Comparison of ENCODE assay signal across 10 mouse cellular contexts in genomic region chr8:121474898-121475284, GRCm38 (mm10).
DNase-seq lines count a peak whose midpoint lies in the region; ATAC-seq and TF ChIP-seq lines count a peak whose summit lies in the region.
"Had no signal": no experiment of that assay in that cellular context is flagged by ENCODE, and none has a peak within 500 bp of the region (broad histone marks: within the 10 kb centered on the region; RNA-seq: fewer than 3 reads in every experiment).

No protein-coding gene starts in this region.

- no peak for TF ChIP-seq EP300 in stomach, postnatal 0 days (optimal IDR thresholded peaks at IDR 0.05)

- H3K36me3 ChIP-seq in heart, embryonic 11.5 days (ENCODE audit: control insufficient read depth, insufficient read depth, low read length) = no peaks in the 10 kb centered on the region
- no peaks in the 10 kb centered on the region for H3K36me3 ChIP-seq in lung, embryonic 16.5 days (ENCODE audit: control insufficient read depth, insufficient read depth, low read length)
- no peaks in the 10 kb centered on the region for H3K36me3 ChIP-seq in intestine, embryonic 15.5 days
- no peaks in the 10 kb centered on the region for H3K36me3 ChIP-seq in stomach, postnatal 0 days (ENCODE audit: control insufficient read depth, insufficient read depth, low read length)

- DNase-seq in heart, postnatal 14 days = no peak
- no peak for DNase-seq in lung, adult 18-20 months
- no peak for DNase-seq in stomach, postnatal 0 days (ENCODE audit: low spot score)
- no peak for DNase-seq in adrenal gland, adult 2 months
- DNase-seq in adrenal gland, postnatal 36 days = no peak
- DNase-seq: cerebellum, adult 9-11 months had no signal

- intact Hi-C loops in heart, postnatal 14 days (cut with DNase I) = no loop called here

- WGBS in heart, embryonic 11.5 days (ENCODE audit: insufficient replicate concordance) = 2% methylated on average over 17 of the region's 18 CpGs
- WGBS in lung, embryonic 16.5 days = 6% methylated on average over 17 of the region's 18 CpGs
- WGBS in intestine, embryonic 15.5 days = 1% methylated on average over 17 of the region's 18 CpGs
- 4% methylated on average over 17 of the region's 18 CpGs for WGBS in stomach, postnatal 0 days

- no peaks in the 10 kb centered on the region; the same call in 1 of the 2 replicates for H3K27me3 ChIP-seq in heart, embryonic 11.5 days (ENCODE audit: control insufficient read depth, insufficient read depth, low read length)
- peaks cover 2% of the 10 kb centered on the region; the same call in 1 of the 2 replicates for H3K27me3 ChIP-seq in lung, embryonic 16.5 days (ENCODE audit: control insufficient read depth, insufficient read depth, low read depth, low read length)
- H3K27me3 ChIP-seq in intestine, embryonic 15.5 days (replicated peaks) = no peaks in the 10 kb centered on the region
- H3K27me3 ChIP-seq in stomach, postnatal 0 days (ENCODE audit: control insufficient read depth, insufficient read depth, low read length) = no peaks in the 10 kb centered on the region

- no peak for TF ChIP-seq CTCF in stomach, postnatal 0 days (IDR thresholded peaks at IDR 0.05; ENCODE audit: low read depth)

- H3K4me3 ChIP-seq in heart, embryonic 11.5 days (ENCODE audit: low read depth, low read length) = peak overlapping the region; percentile 6; the same call in 1 of the 2 replicates
- H3K4me3 ChIP-seq in lung, embryonic 16.5 days (ENCODE audit: low read length) = no peak overlapping the region; the same call in none of the 2 replicates
- no peak overlapping the region for H3K4me3 ChIP-seq in intestine, embryonic 15.5 days (replicated peaks)
- H3K4me3 ChIP-seq in stomach, postnatal 0 days (ENCODE audit: low read depth, low read length) = no peak overlapping the region
- H3K4me3 ChIP-seq: megakaryocyte, embryonic 14.5 days had no signal

- no peak for ATAC-seq in heart, embryonic 11.5 days (replicated peaks; ENCODE audit: insufficient number of reproducible peaks, low FRiP score, low TSS enrichment)
- 0 out of 2 replicates have a peak, but pooled peaks have one; percentile 21 for ATAC-seq in lung, embryonic 16.5 days (ENCODE audit: low read depth)
- 0 out of 2 replicates have a peak, but pooled peaks have one; percentile 47 for ATAC-seq in intestine, embryonic 15.5 days
- ATAC-seq in stomach, postnatal 0 days (ENCODE audit: low FRiP score, low TSS enrichment) = no peak

- H3K9ac ChIP-seq in heart, embryonic 11.5 days (ENCODE audit: low read depth, low read length) = no peak overlapping the region
- no peak overlapping the region for H3K9ac ChIP-seq in lung, embryonic 16.5 days (ENCODE audit: low read length)
- H3K9ac ChIP-seq in intestine, embryonic 15.5 days = no peak overlapping the region
- H3K9ac ChIP-seq in stomach, postnatal 0 days (ENCODE audit: low read length) = no peak overlapping the region

- peak overlapping the region; percentile 54 for H3K4me2 ChIP-seq in heart, embryonic 11.5 days
- H3K4me2 ChIP-seq in lung, embryonic 16.5 days (ENCODE audit: low read depth, low read length) = peak overlapping the region; percentile 46
- H3K4me2 ChIP-seq in intestine, embryonic 15.5 days (replicated peaks) = peak overlapping the region; percentile 41
- 0 out of 2 replicates have a peak overlapping the region, but pooled peaks have one; percentile 8 for H3K4me2 ChIP-seq in stomach, postnatal 0 days (replicated peaks; ENCODE audit: low read depth)

- peaks cover 5% of the 10 kb centered on the region; the same call in 1 of the 2 replicates for H3K4me1 ChIP-seq in heart, embryonic 11.5 days (ENCODE audit: control insufficient read depth, insufficient read depth, low read length)
- H3K4me1 ChIP-seq in lung, embryonic 16.5 days (replicated peaks; ENCODE audit: control insufficient read depth, insufficient read depth, low read length) = peaks cover 5% of the 10 kb centered on the region; the same call in 1 of the 2 replicates
- peaks cover 5% of the 10 kb centered on the region for H3K4me1 ChIP-seq in intestine, embryonic 15.5 days (replicated peaks)
- H3K4me1 ChIP-seq in stomach, postnatal 0 days (replicated peaks; ENCODE audit: control insufficient read depth, insufficient read depth) = peaks cover 4% of the 10 kb centered on the region; the same call in 1 of the 2 replicates
- H3K4me1 ChIP-seq: megakaryocyte, embryonic 14.5 days had no signal

- H3K9me3 ChIP-seq in heart, embryonic 11.5 days (replicated peaks; ENCODE audit: control insufficient read depth, low read length) = no peaks in the 10 kb centered on the region
- no peaks in the 10 kb centered on the region for H3K9me3 ChIP-seq in lung, embryonic 16.5 days (ENCODE audit: control insufficient read depth, low read length)
- no peaks in the 10 kb centered on the region for H3K9me3 ChIP-seq in intestine, embryonic 15.5 days
- H3K9me3 ChIP-seq in stomach, postnatal 0 days (ENCODE audit: control insufficient read depth, low read length) = no peaks in the 10 kb centered on the region
- H3K9me3 ChIP-seq: megakaryocyte, embryonic 14.5 days had no signal

- H3K27ac ChIP-seq in heart, embryonic 11.5 days (ENCODE audit: low read depth, low read length) = no peak overlapping the region
- no peak overlapping the region for H3K27ac ChIP-seq in lung, embryonic 16.5 days (ENCODE audit: low read length)
- no peak overlapping the region for H3K27ac ChIP-seq in intestine, embryonic 15.5 days
- no peak overlapping the region for H3K27ac ChIP-seq in stomach, postnatal 0 days (replicated peaks)

Comparison
In these comparisons a context has a peak if more than half of its experiments do, and no peak if none do; other contexts are left out.
1. ATAC-seq: peak in lung, embryonic 16.5 days (single experiment) and intestine, embryonic 15.5 days (single experiment); none in heart, embryonic 11.5 days (single experiment) and stomach, postnatal 0 days (single experiment).
2. Peak in every context shown above with its lines, with median percentiles within 50 percentile points of each other: H3K4me2 ChIP-seq.